In the genomic region with DNA sequence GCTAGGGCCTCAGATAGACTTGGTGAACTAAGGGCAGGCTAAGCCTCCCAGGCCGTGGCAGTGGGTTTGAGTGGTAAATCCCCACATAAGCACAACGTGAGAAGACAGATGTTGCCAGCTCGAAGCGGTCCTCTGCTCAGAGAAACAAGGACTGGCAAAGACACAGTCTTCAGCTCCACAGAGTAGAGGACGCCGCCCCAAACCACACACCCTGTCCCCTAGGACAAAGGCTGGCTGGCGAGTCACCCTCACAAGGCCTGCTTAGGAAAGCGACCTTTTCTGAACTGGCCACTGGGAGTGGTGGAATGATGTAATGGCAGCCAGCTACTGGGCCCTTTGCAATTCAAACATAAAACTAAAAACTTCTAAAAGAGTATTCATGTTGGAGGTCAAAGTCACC, we compare ENCODE assay signal across 11 mouse cellular contexts. TPM values are rescaled to one million over a fixed set of nuclear protein-coding genes. Genes with fewer than 3 reads are reported as not detected.
DNase-seq lines count a peak whose midpoint lies in the region; TF ChIP-seq lines count a peak whose summit lies in the region.
"Had no signal": no experiment of that assay in that cellular context is flagged by ENCODE, and none has a peak within 500 bp of the region (broad histone marks: within the 10 kb centered on the region; RNA-seq: fewer than 3 reads in every experiment).

No protein-coding gene starts in this region.

- in situ Hi-C loops in CH12.LX (cut with MboI; ENCODE audit: low pct_ligation_motif_present, low pct_unique_long_range_greater_than_20kb, low sequenced_read_pairs) = no loop called here

- H3K9me3 ChIP-seq in CH12.LX (replicated peaks; ENCODE audit: low read length) = no peaks in the 10 kb centered on the region
- H3K9me3 ChIP-seq: G1E; hindbrain, embryonic 15.5 days; midbrain, embryonic 13.5 days had no signal

- peaks cover 0 to 19% of the 10 kb centered on the region in 2 experiments; a peak in 2 of 4 replicates for H3K4me1 ChIP-seq in CH12.LX (ENCODE audit: control insufficient read depth in 1 of 2, insufficient read depth in 2 of 2)
- peaks cover 75% of the 10 kb centered on the region for H3K4me1 ChIP-seq in brown adipose tissue, adult 24 weeks (ENCODE audit: control insufficient read depth, insufficient read depth, insufficient read length, low read length)

- TF ChIP-seq POLR2A in CH12.LX (IDR thresholded peaks at IDR 0.05; ENCODE audit: low read depth, low read length) = no peak

- TF ChIP-seq CTCF in CH12.LX (conservative IDR thresholded peaks at IDR 0.05 in 1 of 2, IDR thresholded peaks at IDR 0.05 in 1 of 2; ENCODE audit: low read depth in 2 of 2, low read length in 2 of 2) = no peak

- no peaks in the 10 kb centered on the region for H3K27me3 ChIP-seq in CH12.LX (replicated peaks)
- H3K27me3 ChIP-seq: hindbrain, embryonic 15.5 days; midbrain, embryonic 13.5 days had no signal

- no peak for TF ChIP-seq EP300 in CH12.LX (IDR thresholded peaks at IDR 0.05; ENCODE audit: low read length)

- H3K27ac ChIP-seq in CH12.LX (ENCODE audit: insufficient read depth, low read depth) = no peak overlapping the region
- H3K27ac ChIP-seq in brown adipose tissue, adult 24 weeks (replicated peaks; ENCODE audit: low read depth, low read length) = peak overlapping the region; percentile 90
- H3K27ac ChIP-seq: hindbrain, embryonic 15.5 days; midbrain, embryonic 13.5 days had no signal

- intact Hi-C loops in heart, postnatal 25 days (cut with DNase I) = no loop called here

- H3K4me2 ChIP-seq in CH12.LX (ENCODE audit: insufficient read depth, low read depth, poor library complexity, severe bottlenecking) = no peak overlapping the region
- H3K4me2 ChIP-seq: hindbrain, embryonic 15.5 days; midbrain, embryonic 13.5 days had no signal

- H3K79me2 ChIP-seq in CH12.LX (replicated peaks; ENCODE audit: control insufficient read depth, extremely low read depth, insufficient read depth, poor library complexity, severe bottlenecking) = no peaks in the 10 kb centered on the region

- no peak overlapping the region for H3K4me3 ChIP-seq in CH12.LX (replicated peaks in 1 of 3; ENCODE audit: low read depth in 2 of 3, low read length in 2 of 3, poor library complexity in 1 of 3)
- H3K4me3 ChIP-seq in brown adipose tissue, adult 24 weeks (ENCODE audit: insufficient read depth, low read depth, low read length) = no peak overlapping the region
- H3K4me3 ChIP-seq: hindbrain, embryonic 15.5 days; midbrain, embryonic 13.5 days had no signal

- dilution Hi-C loops in CH12.LX (cut with MboI; ENCODE audit: extremely low pct_ligation_motif_present, extremely low pct_unique_long_range_greater_than_20kb, low sequenced_read_pairs) = no loop called here

- peak; percentile 55 for DNase-seq in kidney, adult 9 months
- no peak for DNase-seq in kidney, postnatal 14 days
- peak; percentile 28 for DNase-seq in CH12.LX (ENCODE audit: extremely low read depth)
- peak; percentile 70 for DNase-seq in heart, postnatal 25 days (ENCODE audit: low spot score)
- no peak for DNase-seq in frontal cortex, postnatal 25 days (ENCODE audit: low spot score in 2 of 2)
- no peak for DNase-seq in cerebellum, adult 18-20 months
- DNase-seq in frontal cortex, postnatal 36 days (ENCODE audit: low spot score in 2 of 2) = no peak

- no peak for TF ChIP-seq RAD21 in CH12.LX (IDR thresholded peaks at IDR 0.05; ENCODE audit: low read depth, low read length)

- H3K9ac ChIP-seq in CH12.LX (ENCODE audit: insufficient read depth, low read depth) = no peak overlapping the region
- H3K9ac ChIP-seq: hindbrain, embryonic 15.5 days; midbrain, embryonic 13.5 days had no signal

- H3K36me3 ChIP-seq in CH12.LX (replicated peaks in 1 of 2; ENCODE audit: control insufficient read depth in 1 of 2, insufficient read depth in 1 of 2, low read length in 1 of 2) = no peaks in the 10 kb centered on the region
- H3K36me3 ChIP-seq: G1E; hindbrain, embryonic 15.5 days had no signal

TF ChIP-seq in CH12.LX, 34 proteins besides CTCF, POLR2A, EP300 and RAD21:
- no peak for TF ChIP-seq MAZ (IDR thresholded peaks at IDR 0.05; ENCODE audit: low read depth, low read length)
- TF ChIP-seq MAX (IDR thresholded peaks at IDR 0.05; ENCODE audit: low read length) = no peak
- no peak for TF ChIP-seq UBTF (IDR thresholded peaks at IDR 0.05; ENCODE audit: low read depth, low read length)
- no peak for TF ChIP-seq SMC3 (IDR thresholded peaks at IDR 0.05; ENCODE audit: low read depth, low read length)
- TF ChIP-seq BHLHE40 (IDR thresholded peaks at IDR 0.05; ENCODE audit: low read depth, low read length) = no peak
- no peak for TF ChIP-seq TBP (conservative IDR thresholded peaks at IDR 0.05; ENCODE audit: low read depth, low read length)
- TF ChIP-seq ELF1 (IDR thresholded peaks at IDR 0.05; ENCODE audit: low read depth, low read length) = no peak
- TF ChIP-seq ETS1 (conservative IDR thresholded peaks at IDR 0.05; ENCODE audit: low read depth, low read length) = no peak
- no peak for TF ChIP-seq NRF1 (IDR thresholded peaks at IDR 0.05; ENCODE audit: low read depth, low read length)
- TF ChIP-seq GABPA (IDR thresholded peaks at IDR 0.05; ENCODE audit: insufficient replicate concordance, low read depth, low read length) = no peak
- TF ChIP-seq USF1 (IDR thresholded peaks at IDR 0.05; ENCODE audit: low read depth, low read length) = no peak
- no peak for TF ChIP-seq CHD2 (IDR thresholded peaks at IDR 0.05; ENCODE audit: low read length)
TF ChIP-seq in CH12.LX: peak in this region for 0.

RNA-seq across cellular contexts. Expression of gene Ypel2, which starts 40.4 kb away (rescaled TPM):
- total RNA-seq in CH12.LX (2012; rRNA removed) (0.17 and 0.38 TPM in 2 replicates), CH12.LX (2014; rRNA removed) (0.61 and 0.91 TPM in 2 replicates)
- 0.35 and 0.59 TPM in 2 replicates for polyA plus RNA-seq in CH12.LX (2012; ENCODE audit: insufficient read length, low read depth)
- polyA plus RNA-seq in brown adipose tissue, adult 24 weeks (2012; ENCODE audit: insufficient read depth, insufficient read length, missing spikeins) = 9.6 and 11.2 TPM in 2 replicates
- 10 to 100 TPM; 16.2 to 35.4 TPM for total RNA-seq in heart, postnatal 25 days (2021)

Comparison
In these comparisons a context has a peak if more than half of its experiments do, and no peak if none do; other contexts are left out.
1. DNase-seq: peak in kidney, adult 9 months (single experiment), CH12.LX (single experiment) and heart, postnatal 25 days (single experiment); none in kidney, postnatal 14 days (single experiment), frontal cortex, postnatal 25 days (0 of 2), cerebellum, adult 18-20 months (0 of 2) and frontal cortex, postnatal 36 days (0 of 2).
2. RNA of gene Ypel2, which starts 40.4 kb away (total RNA-seq): 16.2 to 35.4 TPM in heart, postnatal 25 days; 0.17 to 0.91 TPM in CH12.LX; every median in the first group is over 4 times any median in the second.